Mouse (Mus musculus) liver, embryonic 15.5 days (tissue): ENCODE results near the gene Pgap1. TPM values are rescaled to one million over a fixed set of nuclear protein-coding genes. Genes with fewer than 3 reads are reported as not detected.
A peak's percentile ranks its signal among the peaks of the same experiment; 100 is the strongest.

Experiments used
- ATAC-seq: fragments of 200-750 bp; cut with Nextera tagmentation; 2 replicates; pipeline ENCODE4 v1.8.0; 2017; ENCODE audit warnings: moderate number of reproducible peaks, mild to moderate bottlenecking, moderate library complexity; ENCODE audit not compliant: insufficient read depth
- H3K27ac ChIP-seq: fragments of 300-500 bp; sonication (generic); replicated peaks from 2 replicates; pipeline ENCODE4 v1.5.1; 2015; ENCODE audit warnings: mild to moderate bottlenecking, inconsistent platforms
- H3K27me3 ChIP-seq: fragments of 300-500 bp; sonication (generic); 2 replicates; pipeline ENCODE4 v1.6.1; 2015; ENCODE audit warnings: mild to moderate bottlenecking, inconsistent platforms
- H3K36me3 ChIP-seq: fragments of 300-500 bp; sonication (generic); replicated peaks from 2 replicates; pipeline ENCODE4 v1.6.1; 2015; ENCODE audit warnings: moderate library complexity, mild to moderate bottlenecking, inconsistent platforms
- H3K4me1 ChIP-seq: fragments of 300-500 bp; sonication (generic); replicated peaks from 2 replicates; pipeline ENCODE4 v1.6.1; 2015; ENCODE audit warnings: inconsistent platforms
- H3K4me2 ChIP-seq: fragments of 300-500 bp; sonication (generic); 2 replicates; pipeline ENCODE4 v1.6.1; 2015; ENCODE audit warnings: moderate library complexity, mild to moderate bottlenecking, inconsistent platforms
- H3K4me3 ChIP-seq: fragments of 300-500 bp; sonication (generic); replicated peaks from 2 replicates; pipeline ENCODE4 v1.5.1; 2015; ENCODE audit warnings: mild to moderate bottlenecking, inconsistent platforms
- H3K9ac ChIP-seq: fragments of 300-500 bp; sonication (generic); 2 replicates; pipeline ENCODE4 v1.6.1; 2015; ENCODE audit warnings: moderate library complexity, mild to moderate bottlenecking, inconsistent platforms
- H3K9me3 ChIP-seq: fragments of 300-500 bp; sonication (generic); replicated peaks from 2 replicates; pipeline ENCODE4 v1.6.1; 2016; ENCODE audit warnings: inconsistent platforms
- WGBS: fragments of 180-500 bp; shearing (Covaris S2); methylation state at CpG from one replicate; pipeline ENCODE4 v1.1.7; 2015; ENCODE audit warnings: mixed read lengths; ENCODE audit not compliant: insufficient replicate concordance; 5-methylcytosine and 5-hydroxymethylcytosine counted together
- polyA plus RNA-seq: library from polyadenylated mRNA; unstranded; fragments of >200 nt; fragmentation: Nextera tagmentation; extraction: Ambion mirVana; gene quantifications from 2 replicates; pipeline ENCODE4 v1.2.1, GENCODE M21; 2015

Gene Pgap1
- polyA plus RNA-seq, 1 experiment from 2014 or later, result 1.2 TPM

- 47% methylated on average over 3 of the region's 3 CpGs for WGBS
- Histone ChIP-seq H3K9me3 (no peaks in the 10 kb centered on the region), H3K36me3 (no peaks in the 10 kb centered on the region), H3K4me2 (peak overlapping the region; percentile 73), H3K4me1 (no peaks in the 10 kb centered on the region), H3K27me3 (no peaks in the 10 kb centered on the region), H3K4me3 (peak overlapping the region; percentile 76), H3K9ac (peak overlapping the region; percentile 71; the same call in 1 of the 2 replicates), H3K27ac (no peak overlapping the region)
- no peak for ATAC-seq
Observed at GRCm38 (mm10) chr1:54439080-54439476, 118.4 kb downstream of the Pgap1 start.

- Histone ChIP-seq H3K9ac (peak within 1 kb of the TSS; percentile 71), H3K4me2 (peak within 1 kb of the TSS; percentile 73), H3K4me1 (no peaks in the 10 kb centered on the region), H3K4me3 (peak within 1 kb of the TSS; percentile 76), H3K9me3 (no peaks in the 10 kb centered on the region), H3K36me3 (peaks cover 2% of the 10 kb centered on the region; the same call in 1 of the 2 replicates), H3K27ac (no peak within 1 kb of the TSS), H3K27me3 (no peaks in the 10 kb centered on the region)
- WGBS, result 1% methylated on average over 39 of the region's 39 CpGs
- ATAC-seq, result peak; percentile 91
Observed at GRCm38 (mm10) chr1:54438340-54439079, 119.0 kb downstream of the Pgap1 start, which contains the start of gene Gtf3c3. TSS of gene Gtf3c3 (minus strand) at chr1:54438971.

Other genes starting within 250 kb of the Pgap1 start
- 6.2 and 6.5 TPM in 2 replicates for gene Gtf3c3, start 118.7 kb downstream of the Pgap1 start, polyA plus RNA-seq